Mouse (Mus musculus) small intestine, adult 10 weeks (tissue): Measurements from ENCODE around the gene Olfr130. TPM values are rescaled to one million over a fixed set of nuclear protein-coding genes. Genes with fewer than 3 reads are reported as not detected.

ENCODE experiments used
- polyA plus RNA-seq: library from polyadenylated mRNA; stranded (reverse); fragments of 350-450 nt; fragmentation: Illumina TruSeq; extraction: RNeasy Lipid Tissue Mini Kit (QIAGEN cat#74804); gene quantifications from one replicate; pipeline ENCODE4 v1.2.3, GENCODE M21; 2014; ENCODE audit warnings: low replicate concordance

The Olfr130 gene
- polyA plus RNA-seq: not detected

DNA sequence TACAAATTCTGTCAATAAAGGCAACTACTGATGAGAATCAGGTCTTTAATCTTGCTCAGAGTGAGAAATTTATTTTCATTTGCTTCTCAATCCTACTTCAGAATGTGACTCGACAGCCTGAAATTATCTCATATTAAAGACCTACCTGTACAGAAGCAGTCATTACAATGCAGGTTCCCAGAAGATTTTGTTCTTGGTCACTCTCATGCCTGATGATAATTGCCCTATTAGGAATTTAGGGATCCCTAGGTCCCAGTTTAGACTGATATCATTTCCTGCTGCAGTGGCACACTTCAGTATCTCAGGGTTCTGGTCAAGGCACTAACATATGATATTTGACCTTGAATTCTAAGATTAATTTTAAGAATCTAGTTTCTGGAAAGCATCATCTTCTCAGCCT, at the start of gene Olfr130:
Gene Olfr130, plus strand, starts transcription at position 301 of the 400 bp plus-strand sequence.

DNA sequence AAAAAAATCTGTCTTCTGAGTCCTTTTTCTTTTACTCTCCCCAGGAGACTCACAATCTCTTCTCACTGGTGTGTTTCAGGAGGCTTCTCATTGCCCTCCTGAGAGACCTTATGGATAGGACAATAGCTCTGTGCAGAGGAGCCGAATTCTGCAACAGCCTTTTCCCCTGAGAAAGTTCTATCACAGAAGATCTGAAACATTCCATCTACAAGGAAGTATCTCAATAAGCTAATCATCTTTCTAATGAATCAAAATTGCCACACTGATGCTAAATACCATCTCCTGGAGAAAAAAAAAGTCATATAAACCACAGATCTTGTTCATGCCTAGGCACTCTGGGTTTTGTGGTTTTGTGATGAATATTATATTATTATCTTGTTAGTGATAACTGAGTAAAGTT, 3.7 kb upstream of the Olfr130 start, which contains the start of gene Olfr129:
Gene Olfr129, minus strand, starts transcription at position 101 of the 400 bp plus-strand sequence.

DNA sequence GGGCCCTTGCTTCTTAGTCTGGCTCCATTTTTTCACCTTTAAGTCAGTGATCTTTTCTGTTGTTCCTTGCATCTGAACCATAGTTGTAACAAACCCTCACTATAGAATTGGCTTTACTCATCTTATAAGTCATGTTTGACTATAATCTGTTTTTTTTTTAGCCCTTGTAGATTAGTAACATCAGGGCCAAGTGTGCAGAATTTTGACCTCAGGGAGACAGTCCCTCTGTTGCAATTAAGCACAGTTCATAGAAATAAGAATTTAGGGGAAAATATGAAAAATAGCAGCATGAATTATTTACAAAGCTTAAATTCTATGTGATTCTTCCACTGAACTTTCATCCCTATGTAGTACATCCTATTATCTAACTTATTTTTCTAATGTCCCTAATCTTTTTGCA, 24.9 kb downstream of the Olfr130 start, which contains the start of gene Olfr131:
Gene Olfr131, minus strand, starts transcription at position 101 of the 400 bp plus-strand sequence.

Other genes with a start within 250 kb of the Olfr130 start
- gene Olfr125, start 231.0 kb upstream of the Olfr130 start, polyA plus RNA-seq: not detected
- not detected for gene Olfr126, start 216.4 kb upstream of the Olfr130 start, polyA plus RNA-seq
- gene Olfr127, start 163.5 kb upstream of the Olfr130 start, polyA plus RNA-seq: not detected
- gene Olfr128, start 143.4 kb upstream of the Olfr130 start, polyA plus RNA-seq: not detected
- not detected for gene Olfr761, start 110.8 kb upstream of the Olfr130 start, polyA plus RNA-seq
- gene Olfr129, start 3.8 kb upstream of the Olfr130 start, polyA plus RNA-seq: not detected
- not detected for gene Olfr131, start 24.8 kb downstream of the Olfr130 start, polyA plus RNA-seq
- gene Olfr132, start 70.6 kb downstream of the Olfr130 start, polyA plus RNA-seq: not detected
- not detected for gene Olfr133, start 81.4 kb downstream of the Olfr130 start, polyA plus RNA-seq
- gene Olfr134, start 107.5 kb downstream of the Olfr130 start, polyA plus RNA-seq: not detected
- not detected for gene Olfr135, start 140.4 kb downstream of the Olfr130 start, polyA plus RNA-seq
- not detected for gene Olfr138, start 197.1 kb downstream of the Olfr130 start, polyA plus RNA-seq
- gene Olfr137, start 243.6 kb downstream of the Olfr130 start, polyA plus RNA-seq: not detected